Mouse (Mus musculus): ENCODE measurements around the gene Scn5a.

Scn5a gene

GRCm38 (mm10) chr9:119531684-119532417, 47.0 kb downstream of the Scn5a start:
- no peak for TF ChIP-seq NANOG (IDR thresholded peaks at IDR 0.05; ENCODE audit: borderline replicate concordance, low read length)
- TF ChIP-seq POU5F1 (IDR thresholded peaks at IDR 0.05; ENCODE audit: borderline replicate concordance, low read length), result no peak
- TF ChIP-seq CTCF (conservative IDR thresholded peaks at IDR 0.05; ENCODE audit: low read length), result no peak
- no peaks in the 10 kb centered on the region for H3K9me3 ChIP-seq (ENCODE audit: low read length)
- peaks cover 60% of the 10 kb centered on the region for H3K27me3 ChIP-seq (ENCODE audit: insufficient read depth, low read length)
- no peaks in the 10 kb centered on the region for H3K36me3 ChIP-seq (ENCODE audit: insufficient read depth, low read length)
- no peak overlapping the region for H3K4me3 ChIP-seq (replicated peaks; ENCODE audit: low read length)
- peaks cover 7% of the 10 kb centered on the region for H3K4me1 ChIP-seq (replicated peaks; ENCODE audit: low read depth, low read length)

- H3K27me3 ChIP-seq (ENCODE audit: insufficient read depth, low read length), result peaks cover 43% of the 10 kb centered on the region
- no peaks in the 10 kb centered on the region for H3K9me3 ChIP-seq (ENCODE audit: low read length)
- H3K4me1 ChIP-seq (replicated peaks; ENCODE audit: low read depth, low read length), result 0 out of 2 replicates have a peak, but pooled peaks cover 6% of the 10 kb centered on the region
- H3K36me3 ChIP-seq (ENCODE audit: insufficient read depth, low read length), result no peaks in the 10 kb centered on the region
- TF ChIP-seq CTCF (conservative IDR thresholded peaks at IDR 0.05; ENCODE audit: low read length) (peak; percentile 81), POU5F1 (IDR thresholded peaks at IDR 0.05; ENCODE audit: borderline replicate concordance, low read length) (no peak)
- H3K4me3 ChIP-seq (replicated peaks; ENCODE audit: low read length), result no peak overlapping the region
Measured at GRCm38 (mm10) chr9:119524511-119524910, 54.3 kb downstream of the Scn5a start.

- Histone ChIP-seq H3K36me3 (ENCODE audit: insufficient read depth, low read length) (no peaks in the 10 kb centered on the region), H3K4me3 (replicated peaks; ENCODE audit: low read length) (no peak overlapping the region), H3K9me3 (ENCODE audit: low read length) (no peaks in the 10 kb centered on the region), H3K4me1 (replicated peaks; ENCODE audit: low read depth, low read length) (0 out of 2 replicates have a peak, but pooled peaks cover 8% of the 10 kb centered on the region), H3K27me3 (ENCODE audit: insufficient read depth, low read length) (peaks cover 44% of the 10 kb centered on the region)
- TF ChIP-seq CTCF (conservative IDR thresholded peaks at IDR 0.05; ENCODE audit: low read length) (no peak), NANOG (IDR thresholded peaks at IDR 0.05; ENCODE audit: borderline replicate concordance, low read length) (no peak), POU5F1 (IDR thresholded peaks at IDR 0.05; ENCODE audit: borderline replicate concordance, low read length) (no peak)
Measured at GRCm38 (mm10) chr9:119523301-119523700, 55.5 kb downstream of the Scn5a start.

- Histone ChIP-seq H3K4me1 (replicated peaks; ENCODE audit: low read depth, low read length) (peaks cover 30% of the 10 kb centered on the region), H3K27me3 (ENCODE audit: insufficient read depth, low read length) (peaks cover 81% of the 10 kb centered on the region), H3K36me3 (ENCODE audit: insufficient read depth, low read length) (no peaks in the 10 kb centered on the region), H3K9me3 (ENCODE audit: low read length) (no peaks in the 10 kb centered on the region), H3K4me3 (replicated peaks; ENCODE audit: low read length) (peak overlapping the region; percentile 52)
- TF ChIP-seq CTCF (conservative IDR thresholded peaks at IDR 0.05; ENCODE audit: low read length), result no peak
- TF ChIP-seq NANOG (IDR thresholded peaks at IDR 0.05; ENCODE audit: borderline replicate concordance, low read length), result no peak
- no peak for TF ChIP-seq POU5F1 (IDR thresholded peaks at IDR 0.05; ENCODE audit: borderline replicate concordance, low read length)
Measured at GRCm38 (mm10) chr9:119519116-119519515, 59.7 kb downstream of the Scn5a start.

GRCm38 (mm10) chr9:119518177-119518576, 60.6 kb downstream of the Scn5a start:
- Histone ChIP-seq H3K4me3 (replicated peaks; ENCODE audit: low read length) (no peak overlapping the region), H3K27me3 (ENCODE audit: insufficient read depth, low read length) (peaks cover 80% of the 10 kb centered on the region), H3K9me3 (ENCODE audit: low read length) (no peaks in the 10 kb centered on the region), H3K36me3 (ENCODE audit: insufficient read depth, low read length) (no peaks in the 10 kb centered on the region), H3K4me1 (replicated peaks; ENCODE audit: low read depth, low read length) (peaks cover 30% of the 10 kb centered on the region)
- no peak for TF ChIP-seq NANOG (IDR thresholded peaks at IDR 0.05; ENCODE audit: borderline replicate concordance, low read length)
- TF ChIP-seq POU5F1 (IDR thresholded peaks at IDR 0.05; ENCODE audit: borderline replicate concordance, low read length), result no peak

GRCm38 (mm10) chr9:119517467-119517866, 61.3 kb downstream of the Scn5a start:
- Histone ChIP-seq H3K36me3 (ENCODE audit: insufficient read depth, low read length) (no peaks in the 10 kb centered on the region), H3K4me3 (replicated peaks; ENCODE audit: low read length) (peak overlapping the region; percentile 29; the same call in 1 of the 2 replicates), H3K9me3 (ENCODE audit: low read length) (no peaks in the 10 kb centered on the region), H3K27me3 (ENCODE audit: insufficient read depth, low read length) (peaks cover 83% of the 10 kb centered on the region), H3K4me1 (replicated peaks; ENCODE audit: low read depth, low read length) (peaks cover 35% of the 10 kb centered on the region)
- TF ChIP-seq POU5F1 (IDR thresholded peaks at IDR 0.05; ENCODE audit: borderline replicate concordance, low read length) (no peak), NANOG (IDR thresholded peaks at IDR 0.05; ENCODE audit: borderline replicate concordance, low read length) (no peak), CTCF (conservative IDR thresholded peaks at IDR 0.05; ENCODE audit: low read length) (no peak)

GRCm38 (mm10) chr9:119516815-119517214, 62.0 kb downstream of the Scn5a start:
- peaks cover 89% of the 10 kb centered on the region for H3K27me3 ChIP-seq (ENCODE audit: insufficient read depth, low read length)
- no peak for TF ChIP-seq NANOG (IDR thresholded peaks at IDR 0.05; ENCODE audit: borderline replicate concordance, low read length)
- no peak for TF ChIP-seq POU5F1 (IDR thresholded peaks at IDR 0.05; ENCODE audit: borderline replicate concordance, low read length)
- TF ChIP-seq CTCF (conservative IDR thresholded peaks at IDR 0.05; ENCODE audit: low read length), result no peak
- no peaks in the 10 kb centered on the region for H3K36me3 ChIP-seq (ENCODE audit: insufficient read depth, low read length)
- no peaks in the 10 kb centered on the region for H3K9me3 ChIP-seq (ENCODE audit: low read length)
- H3K4me3 ChIP-seq (replicated peaks; ENCODE audit: low read length), result no peak overlapping the region
- peaks cover 38% of the 10 kb centered on the region for H3K4me1 ChIP-seq (replicated peaks; ENCODE audit: low read depth, low read length)

GRCm38 (mm10) chr9:119515454-119515853, 63.4 kb downstream of the Scn5a start:
- no peaks in the 10 kb centered on the region for H3K36me3 ChIP-seq (ENCODE audit: insufficient read depth, low read length)
- H3K4me1 ChIP-seq (replicated peaks; ENCODE audit: low read depth, low read length), result peaks cover 48% of the 10 kb centered on the region
- TF ChIP-seq POU5F1 (IDR thresholded peaks at IDR 0.05; ENCODE audit: borderline replicate concordance, low read length) (no peak), NANOG (IDR thresholded peaks at IDR 0.05; ENCODE audit: borderline replicate concordance, low read length) (no peak), CTCF (conservative IDR thresholded peaks at IDR 0.05; ENCODE audit: low read length) (no peak)

GRCm38 (mm10) chr9:119514986-119515385, 63.8 kb downstream of the Scn5a start:
- TF ChIP-seq POU5F1 (IDR thresholded peaks at IDR 0.05; ENCODE audit: borderline replicate concordance, low read length) (no peak), NANOG (IDR thresholded peaks at IDR 0.05; ENCODE audit: borderline replicate concordance, low read length) (no peak), CTCF (conservative IDR thresholded peaks at IDR 0.05; ENCODE audit: low read length) (no peak)
- Histone ChIP-seq H3K27me3 (ENCODE audit: insufficient read depth, low read length) (peaks cover 82% of the 10 kb centered on the region), H3K36me3 (ENCODE audit: insufficient read depth, low read length) (no peaks in the 10 kb centered on the region), H3K9me3 (ENCODE audit: low read length) (no peaks in the 10 kb centered on the region), H3K4me3 (replicated peaks; ENCODE audit: low read length) (no peak overlapping the region), H3K4me1 (replicated peaks; ENCODE audit: low read depth, low read length) (peaks cover 48% of the 10 kb centered on the region)

More at GRCm38 (mm10) chr9:119515454-119515853, 63.4 kb downstream of the Scn5a start:
- peaks cover 85% of the 10 kb centered on the region for H3K27me3 ChIP-seq (ENCODE audit: insufficient read depth, low read length)
- no peaks in the 10 kb centered on the region for H3K9me3 ChIP-seq (ENCODE audit: low read length)
- no peak overlapping the region for H3K4me3 ChIP-seq (replicated peaks; ENCODE audit: low read length)
